Mouse (Mus musculus): ENCODE data around the gene F830045P16Rik.

GRCm38 (mm10) chr2:129539175-129539574, 2.8 kb upstream of the F830045P16Rik start:
- TF ChIP-seq CTCF (IDR thresholded peaks at IDR 0.05; ENCODE audit: insufficient read depth, low read length) (no peak), POLR2A (IDR thresholded peaks at IDR 0.05; ENCODE audit: borderline replicate concordance, extremely low read depth, low read depth, low read length) (no peak)
